Mouse (Mus musculus) limb, embryonic 12.5 days (tissue): ENCODE data around the gene Zfp688. TPM values are rescaled to one million over a fixed set of nuclear protein-coding genes. Genes with fewer than 3 reads are reported as not detected.
"Not testable (repeated sequence)": the region's sequence is repeated elsewhere in the genome, so short reads cannot be mapped to it uniquely, and the experiment has no call there.

ENCODE experiments used
- ATAC-seq: fragments of 200-750 bp; cut with Nextera tagmentation; 2 replicates; pipeline ENCODE4 v1.8.0; 2017; ENCODE audit warnings: low read depth, moderate TSS enrichment; ENCODE audit not compliant: insufficient number of reproducible peaks, insufficient read depth, low FRiP score, low TSS enrichment
- H3K27ac ChIP-seq: fragments of 300-500 bp; sonication (generic); 2 replicates; pipeline ENCODE4 v1.5.1; 2016; ENCODE audit warnings: mild to moderate bottlenecking, moderate library complexity
- H3K27me3 ChIP-seq: fragments of 300-500 bp; sonication (generic); 2 replicates; pipeline ENCODE4 v1.6.1; 2016; ENCODE audit warnings: mild to moderate bottlenecking, moderate library complexity
- H3K36me3 ChIP-seq: fragments of 300-500 bp; sonication (generic); 2 replicates; pipeline ENCODE4 v1.6.1; 2016; ENCODE audit warnings: mild to moderate bottlenecking, moderate library complexity
- H3K4me1 ChIP-seq: fragments of 300-500 bp; sonication (generic); replicated peaks from 2 replicates; pipeline ENCODE4 v1.6.1; 2016
- H3K4me2 ChIP-seq: fragments of 300-500 bp; sonication (generic); 2 replicates; pipeline ENCODE4 v1.6.1; 2016; ENCODE audit warnings: mild to moderate bottlenecking, moderate library complexity
- H3K4me3 ChIP-seq: fragments of 300-500 bp; sonication (generic); replicated peaks from 2 replicates; pipeline ENCODE4 v1.5.1; 2016; ENCODE audit warnings: mild to moderate bottlenecking
- H3K9ac ChIP-seq: fragments of 300-500 bp; sonication (generic); replicated peaks from 2 replicates; pipeline ENCODE4 v1.6.1; 2016; ENCODE audit warnings: mild to moderate bottlenecking, moderate library complexity
- H3K9me3 ChIP-seq: fragments of 300-500 bp; sonication (generic); 2 replicates; pipeline ENCODE4 v1.6.1; 2016; ENCODE audit warnings: mild to moderate bottlenecking, moderate library complexity
- WGBS: fragments of 180-500 bp; shearing (Covaris S2); methylation state at CpG from one replicate; pipeline ENCODE4 v1.1.7; 2016; 5-methylcytosine and 5-hydroxymethylcytosine counted together
- polyA plus RNA-seq: library from polyadenylated mRNA; unstranded; fragments of >200 nt; fragmentation: Nextera tagmentation; extraction: Ambion mirVana; gene quantifications from 2 replicates; pipeline ENCODE4 v1.2.1, GENCODE M21; 2016

Zfp688 gene
- polyA plus RNA-seq, 1 experiment from 2014 or later = 29.4 TPM

- Histone ChIP-seq H3K4me2 (peak within 1 kb of the TSS; percentile 65), H3K27ac (no peak within 1 kb of the TSS), H3K27me3 (no peaks in the 10 kb centered on the region), H3K36me3 (peaks cover 46% of the 10 kb centered on the region), H3K4me3 (peak within 1 kb of the TSS; percentile 53), H3K4me1 (peaks cover 5% of the 10 kb centered on the region), H3K9ac (peak within 1 kb of the TSS; percentile 67), H3K9me3 (peaks cover 17% of the 10 kb centered on the region)
- WGBS = 14% methylated on average over 38 of the region's 38 CpGs
- ATAC-seq = peak; percentile 83
Observed at GRCm38 (mm10) chr7:127386641-127387392, 35.1 kb downstream of the Zfp688 start, which contains the start of gene 9130019O22Rik. TSS of gene 9130019O22Rik (minus strand) at chr7:127387166.

GRCm38 (mm10) chr7:127385560-127385959, 36.3 kb downstream of the Zfp688 start:
- 91% methylated on average over 4 of the region's 4 CpGs for WGBS
- H3K4me3 ChIP-seq, H3K27me3 ChIP-seq, H3K9ac ChIP-seq, ATAC-seq, H3K4me2 ChIP-seq, H3K4me1 ChIP-seq, H3K27ac ChIP-seq: not testable (repeated sequence)
- peaks cover 17% of the 10 kb centered on the region for H3K9me3 ChIP-seq
- peaks cover 34% of the 10 kb centered on the region for H3K36me3 ChIP-seq

DNA sequence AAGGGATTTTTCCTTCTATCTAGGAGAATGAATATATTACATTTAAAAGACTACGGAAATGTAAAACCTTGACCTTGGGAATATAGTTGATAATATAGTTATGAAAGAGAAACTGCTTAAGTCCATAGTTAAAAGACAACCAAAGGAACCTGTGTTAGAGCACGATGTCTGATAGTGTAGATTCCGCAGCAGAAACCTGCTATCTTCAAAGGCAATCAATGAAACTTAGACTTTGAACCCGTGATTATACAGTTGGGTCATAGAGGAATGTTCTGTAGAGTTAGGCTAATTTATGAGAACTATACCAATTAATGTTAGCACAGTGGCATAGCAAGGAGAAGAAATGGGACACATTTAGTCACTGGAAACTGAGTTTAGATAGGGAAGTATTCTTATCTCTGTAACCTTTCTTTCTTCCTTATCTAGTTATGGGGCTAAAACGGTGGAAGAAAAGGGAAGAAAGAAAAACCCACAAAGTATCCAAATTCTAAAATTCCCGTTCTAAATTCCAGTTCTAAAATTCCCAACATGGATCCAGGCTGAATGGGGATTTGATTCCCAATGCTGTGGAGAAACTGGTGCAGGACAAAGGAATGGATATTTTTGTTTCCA, 43.5 kb downstream of the Zfp688 start:
- H3K4me1 ChIP-seq = 0 out of 2 replicates have a peak, but pooled peaks cover 3% of the 10 kb centered on the region
- H3K27me3 ChIP-seq = no peaks in the 10 kb centered on the region
- no peak overlapping the region for H3K9ac ChIP-seq
- 78% methylated on average over 6 of the region's 6 CpGs for WGBS
- 0 out of 2 replicates have a peak, but pooled peaks cover 3% of the 10 kb centered on the region for H3K9me3 ChIP-seq
- H3K36me3 ChIP-seq = peaks cover 18% of the 10 kb centered on the region
- no peak for ATAC-seq
- H3K27ac ChIP-seq = no peak overlapping the region
- H3K4me2 ChIP-seq = no peak overlapping the region
- H3K4me3 ChIP-seq = no peak overlapping the region

- H3K9me3 ChIP-seq, H3K27me3 ChIP-seq, H3K4me1 ChIP-seq: not testable (repeated sequence)
- Histone ChIP-seq H3K9ac (peak within 1 kb of the TSS; percentile 77), H3K4me3 (peak within 1 kb of the TSS; percentile 69), H3K36me3 (peaks cover 15% of the 10 kb centered on the region), H3K27ac (0 out of 2 replicates have a peak within 1 kb of the TSS, but pooled peaks have one; percentile 64), H3K4me2 (peak within 1 kb of the TSS; percentile 74)
- WGBS = 2% methylated on average over 49 of the region's 49 CpGs
- ATAC-seq = peak; percentile 91
Observed at GRCm38 (mm10) chr7:127375271-127376245, 46.3 kb downstream of the Zfp688 start, which contains the start of gene Zfp747. TSS of gene Zfp747 (minus strand) at chr7:127376050.

DNA sequence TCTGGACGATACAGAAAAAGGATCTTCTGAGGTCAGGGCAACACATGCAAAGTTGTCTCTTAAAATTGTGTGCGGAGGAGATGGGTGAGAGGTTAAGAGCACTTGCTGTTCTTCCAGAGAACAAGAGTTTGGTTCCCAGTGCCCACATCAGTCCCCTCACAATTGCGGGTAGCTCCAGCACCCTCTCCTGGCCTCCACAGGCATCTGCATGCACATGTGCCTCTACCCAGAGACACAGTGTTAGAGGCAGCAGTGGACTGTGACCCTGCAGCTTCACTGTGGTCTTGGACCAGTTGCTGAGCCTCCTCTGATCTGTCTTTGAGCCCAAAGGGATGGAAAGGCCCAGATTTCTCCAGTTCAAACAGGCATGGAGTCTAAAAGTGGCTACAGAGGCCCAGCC, 50.0 kb downstream of the Zfp688 start:
- H3K9ac ChIP-seq, H3K27ac ChIP-seq, H3K4me1 ChIP-seq, H3K4me2 ChIP-seq, H3K4me3 ChIP-seq, H3K27me3 ChIP-seq, ATAC-seq, H3K9me3 ChIP-seq: not testable (repeated sequence)
- H3K36me3 ChIP-seq = peaks cover 15% of the 10 kb centered on the region
- WGBS = 79% methylated on average over 3 of the region's 3 CpGs

DNA sequence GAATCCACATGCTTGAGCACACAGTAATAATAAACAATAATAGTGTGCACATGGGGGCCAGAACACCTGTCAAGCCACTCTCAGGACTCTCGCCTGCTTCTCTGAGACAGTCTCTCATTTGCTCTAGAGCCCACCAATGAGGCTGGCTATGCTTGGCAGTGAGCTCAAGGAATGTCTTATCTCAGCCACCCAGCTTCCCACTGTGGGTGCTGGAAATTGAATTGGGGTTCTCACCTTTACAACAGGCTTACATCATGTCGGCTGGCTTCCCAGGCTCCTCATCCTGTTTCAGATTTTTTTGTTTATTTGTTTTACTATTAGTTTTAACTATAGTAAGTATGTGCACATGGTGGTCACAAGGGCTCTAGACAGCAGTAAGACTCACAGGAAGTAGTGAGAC, 50.7 kb downstream of the Zfp688 start:
- Histone ChIP-seq H3K4me2 (no peak overlapping the region), H3K27me3 (no peaks in the 10 kb centered on the region), H3K9me3 (0 out of 2 replicates have a peak, but pooled peaks cover 5% of the 10 kb centered on the region), H3K9ac (no peak overlapping the region), H3K4me1 (0 out of 2 replicates have a peak, but pooled peaks cover 3% of the 10 kb centered on the region), H3K4me3 (no peak overlapping the region), H3K36me3 (peaks cover 15% of the 10 kb centered on the region), H3K27ac (no peak overlapping the region)
- WGBS = 80% methylated on average over 2 of the region's 2 CpGs
- ATAC-seq = no peak

Other genes with a start within 250 kb of the Zfp688 start
- 86.5 and 91.8 TPM in 2 replicates for gene Cd2bp2, start 226.0 kb downstream of the Zfp688 start, polyA plus RNA-seq
- gene Tbc1d10b, start 213.6 kb downstream of the Zfp688 start, polyA plus RNA-seq = 40.9 and 45.3 TPM in 2 replicates
- gene Mylpf, start 213.2 kb downstream of the Zfp688 start, polyA plus RNA-seq = 142 and 145 TPM in 2 replicates
- 61.9 and 65.5 TPM in 2 replicates for gene Zfp553, start 189.0 kb downstream of the Zfp688 start, polyA plus RNA-seq
- gene Sept1, start 188.9 kb downstream of the Zfp688 start, polyA plus RNA-seq = 34.1 and 35.9 TPM in 2 replicates
- 79.5 and 84.1 TPM in 2 replicates for gene Zfp771, start 177.8 kb downstream of the Zfp688 start, polyA plus RNA-seq
- gene Dctpp1, start 161.4 kb downstream of the Zfp688 start, polyA plus RNA-seq = 219 and 224 TPM in 2 replicates
- 89.5 and 92.3 TPM in 2 replicates for gene Sephs2, start 148.0 kb downstream of the Zfp688 start, polyA plus RNA-seq
- 0.39 and 0.59 TPM in 2 replicates for gene Itgal, start 125.8 kb downstream of the Zfp688 start, polyA plus RNA-seq
- gene Zfp768, start 76.5 kb downstream of the Zfp688 start, polyA plus RNA-seq = 21.0 and 22.6 TPM in 2 replicates
- gene Zfp747, start 46.0 kb downstream of the Zfp688 start, polyA plus RNA-seq = 9.2 and 10.1 TPM in 2 replicates
- gene 9130019O22Rik, start 34.9 kb downstream of the Zfp688 start, polyA plus RNA-seq = 5.8 and 6.7 TPM in 2 replicates
- gene E430018J23Rik, start 28.4 kb downstream of the Zfp688 start, polyA plus RNA-seq = 6.4 and 7.0 TPM in 2 replicates
- 7.0 and 8.3 TPM in 2 replicates for gene Zfp764, start 15.2 kb downstream of the Zfp688 start, polyA plus RNA-seq
- gene Zfp689, start 27.1 kb upstream of the Zfp688 start, polyA plus RNA-seq = 16.8 and 17.8 TPM in 2 replicates
- gene Prr14, start 37.5 kb upstream of the Zfp688 start, polyA plus RNA-seq = 41.0 and 43.7 TPM in 2 replicates
- 11.7 and 13.0 TPM in 2 replicates for gene Fbrs, start 57.1 kb upstream of the Zfp688 start, polyA plus RNA-seq
- 77.2 and 79.4 TPM in 2 replicates for gene Srcap, start 89.9 kb upstream of the Zfp688 start, polyA plus RNA-seq
- 15.9 and 18.0 TPM in 2 replicates for gene Gm42715, start 97.5 kb upstream of the Zfp688 start, polyA plus RNA-seq
- gene Tmem265, start 139.3 kb upstream of the Zfp688 start, polyA plus RNA-seq = 5.3 and 8.1 TPM in 2 replicates
- gene Phkg2, start 151.3 kb upstream of the Zfp688 start, polyA plus RNA-seq = 40.4 and 42.2 TPM in 2 replicates
- 12.1 and 13.1 TPM in 2 replicates for gene Ccdc189, start 166.5 kb upstream of the Zfp688 start, polyA plus RNA-seq
- 61.6 and 66.6 TPM in 2 replicates for gene Rnf40, start 166.7 kb upstream of the Zfp688 start, polyA plus RNA-seq
- gene Zfp629, start 193.7 kb upstream of the Zfp688 start, polyA plus RNA-seq = 26.1 and 30.1 TPM in 2 replicates